Mouse (Mus musculus): ENCODE measurements around the gene Actl6b. TPM values are rescaled to one million over a fixed set of nuclear protein-coding genes. Genes with fewer than 3 reads are reported as not detected.

Actl6b gene
- polyA plus RNA-seq (2016; fragmentation: Nextera tagmentation; extraction: Ambion mirVana): 109 and 118 TPM in 2 replicates

DNA sequence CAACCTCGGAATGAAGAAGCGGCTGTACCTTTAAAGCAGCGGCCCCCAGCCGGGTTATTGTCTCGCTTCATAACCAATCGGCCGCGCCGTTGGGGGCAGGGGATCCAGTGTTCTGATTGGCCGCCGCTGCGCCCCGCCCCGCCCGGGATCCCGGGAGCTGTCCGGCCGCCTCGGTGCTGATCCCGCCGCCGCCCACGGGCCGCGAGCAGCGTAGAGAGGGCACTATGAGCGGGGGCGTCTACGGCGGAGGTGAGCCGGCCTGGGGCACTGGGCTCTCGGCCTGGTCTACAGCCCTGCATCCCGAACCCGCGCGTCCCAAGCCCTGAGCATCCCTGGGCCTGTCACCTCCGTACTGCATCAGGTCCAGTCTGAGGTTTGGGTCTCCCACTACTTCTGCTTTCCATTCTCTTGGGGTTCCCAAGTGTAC lies at the start of gene Actl6b:
Gene Actl6b (plus strand): TSS at position 107 of the 427 bp plus-strand sequence.
- H3K27ac ChIP-seq: peak within 1 kb of the TSS; percentile 32; the same call in 1 of the 2 replicates
- H3K4me2 ChIP-seq (replicated peaks): peak within 1 kb of the TSS; percentile 60
- H3K4me1 ChIP-seq: peaks cover 6% of the 10 kb centered on the region; the same call in 1 of the 2 replicates
- H3K36me3 ChIP-seq: no peaks in the 10 kb centered on the region
- WGBS: 2% methylated on average over 37 of the region's 37 CpGs
- peak within 1 kb of the TSS; percentile 59 for H3K9ac ChIP-seq
- H3K4me3 ChIP-seq: peak within 1 kb of the TSS; percentile 52
- ATAC-seq (ENCODE audit: low FRiP score, low read depth): peak; percentile 93
- H3K27me3 ChIP-seq (replicated peaks): 0 out of 2 replicates have a peak, but pooled peaks cover 4% of the 10 kb centered on the region
- H3K9me3 ChIP-seq: no peaks in the 10 kb centered on the region

DNA sequence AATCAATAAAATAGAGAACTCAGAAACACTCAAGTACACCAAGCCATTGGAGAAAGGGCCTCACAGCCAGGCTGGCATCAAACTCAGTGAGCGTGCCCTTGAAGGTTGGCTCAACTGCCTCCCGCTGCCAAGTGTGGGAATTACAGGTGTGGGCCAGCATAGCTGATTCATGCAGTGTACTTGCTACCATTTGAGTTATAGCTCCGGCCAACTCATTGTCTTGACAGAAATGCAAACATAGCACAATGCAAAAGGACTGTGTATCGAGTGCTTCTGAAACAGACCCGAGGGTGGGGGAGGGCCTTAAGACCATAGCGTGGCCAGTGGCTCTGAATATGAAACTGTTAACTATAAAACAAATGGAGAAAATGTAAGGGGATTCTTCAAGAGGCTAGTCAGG lies 49.3 kb upstream of the Actl6b start:
- 91% methylated on average over 6 of the region's 6 CpGs for WGBS
- no peak overlapping the region for H3K27ac ChIP-seq
- no peaks in the 10 kb centered on the region for H3K36me3 ChIP-seq
- no peak overlapping the region for H3K9ac ChIP-seq
- H3K4me2 ChIP-seq (replicated peaks): no peak overlapping the region
- no peaks in the 10 kb centered on the region for H3K9me3 ChIP-seq
- peaks cover 11% of the 10 kb centered on the region for H3K4me1 ChIP-seq
- no peaks in the 10 kb centered on the region for H3K27me3 ChIP-seq (replicated peaks)
- no peak overlapping the region for H3K4me3 ChIP-seq
- ATAC-seq (ENCODE audit: low FRiP score, low read depth): no peak

DNA sequence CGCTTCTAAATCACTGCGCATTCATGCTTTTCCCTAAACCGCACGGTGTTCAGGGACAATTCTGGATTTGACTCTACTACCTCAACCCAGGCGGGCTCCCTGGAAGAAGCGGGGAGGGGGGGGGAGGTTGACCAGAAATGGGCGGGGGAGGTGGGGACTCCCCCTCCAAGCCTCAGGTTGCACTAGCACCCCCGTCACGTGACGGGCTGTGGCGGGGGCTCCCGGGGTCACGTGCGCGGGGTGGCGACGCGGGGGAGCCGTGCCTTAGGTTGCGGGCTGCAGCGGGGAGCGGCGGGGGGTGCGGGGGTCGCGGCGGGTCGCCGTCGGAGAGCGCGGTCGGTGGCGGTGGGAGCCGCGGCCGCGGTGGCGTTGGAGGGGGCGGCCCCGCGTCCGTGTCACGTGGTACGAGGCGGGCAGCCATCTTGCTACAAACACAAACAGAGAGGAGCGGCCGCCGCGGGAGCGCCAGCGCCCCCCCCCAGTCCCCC lies 43.3 kb upstream of the Actl6b start:
- Histone ChIP-seq H3K9ac (peak overlapping the region; percentile 100), H3K4me3 (peak overlapping the region; percentile 99), H3K27ac (peak overlapping the region; percentile 72), H3K4me1 (peaks cover 40% of the 10 kb centered on the region), H3K4me2 (replicated peaks) (peak overlapping the region; percentile 94), H3K36me3 (no peaks in the 10 kb centered on the region), H3K9me3 (no peaks in the 10 kb centered on the region), H3K27me3 (replicated peaks) (no peaks in the 10 kb centered on the region)
- peak; percentile 70; the same call in 1 of the 2 replicates for ATAC-seq (ENCODE audit: low FRiP score, low read depth)
- whole genome bisulfite sequencing: 2% methylated on average over 34 of the region's 52 CpGs

DNA sequence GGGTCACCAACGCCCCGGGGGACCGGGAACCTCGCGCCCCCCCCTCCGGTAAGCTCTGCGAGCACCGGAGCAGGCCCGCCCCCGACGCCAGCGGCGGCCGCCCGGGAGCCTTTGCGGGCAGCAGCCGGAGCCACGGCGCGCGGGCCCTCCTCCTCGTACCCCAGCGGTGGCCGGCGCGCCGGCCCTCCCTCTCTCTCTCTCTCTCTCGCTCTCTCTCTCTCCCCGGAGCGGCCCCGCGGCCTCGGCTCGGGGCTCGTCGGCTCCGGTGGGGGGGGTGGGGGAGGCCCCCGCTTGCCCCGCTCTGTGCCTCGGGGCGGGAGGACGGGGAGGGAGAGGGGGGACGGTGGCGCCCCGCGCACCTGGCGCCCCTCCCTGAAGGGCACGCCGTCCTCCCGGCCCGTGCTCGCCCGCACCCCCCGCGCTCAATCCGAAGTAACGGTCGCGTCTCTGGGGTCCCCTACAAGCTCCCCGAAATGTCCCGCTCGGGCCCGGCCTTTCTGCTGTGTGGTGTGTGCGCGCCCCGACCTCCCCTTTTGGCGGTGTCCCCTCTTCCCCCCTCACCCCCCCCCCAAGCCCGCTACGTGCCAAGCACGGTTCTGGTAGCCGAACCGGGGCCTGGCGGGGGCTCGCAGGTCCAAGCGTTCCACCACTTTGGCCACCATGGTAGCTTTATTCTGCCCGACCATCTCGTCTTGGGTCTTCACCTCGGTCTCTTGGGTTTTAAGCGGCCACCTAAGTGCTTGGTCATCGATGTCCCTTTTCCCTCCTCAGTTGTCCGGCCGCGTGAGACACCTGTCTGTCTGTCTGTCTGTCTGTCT lies 42.5 kb upstream of the Actl6b start:
- peaks cover 40% of the 10 kb centered on the region for H3K4me1 ChIP-seq
- no peaks in the 10 kb centered on the region for H3K9me3 ChIP-seq
- ATAC-seq (ENCODE audit: low FRiP score, low read depth): peak; percentile 58
- H3K4me2 ChIP-seq (replicated peaks): peak overlapping the region; percentile 94
- no peaks in the 10 kb centered on the region for H3K36me3 ChIP-seq
- no peaks in the 10 kb centered on the region for H3K27me3 ChIP-seq (replicated peaks)
- peak overlapping the region; percentile 72 for H3K27ac ChIP-seq
- peak overlapping the region; percentile 99 for H3K4me3 ChIP-seq
- WGBS: under 1% methylated on average over 51 of the region's 83 CpGs
- peak overlapping the region; percentile 100 for H3K9ac ChIP-seq

DNA sequence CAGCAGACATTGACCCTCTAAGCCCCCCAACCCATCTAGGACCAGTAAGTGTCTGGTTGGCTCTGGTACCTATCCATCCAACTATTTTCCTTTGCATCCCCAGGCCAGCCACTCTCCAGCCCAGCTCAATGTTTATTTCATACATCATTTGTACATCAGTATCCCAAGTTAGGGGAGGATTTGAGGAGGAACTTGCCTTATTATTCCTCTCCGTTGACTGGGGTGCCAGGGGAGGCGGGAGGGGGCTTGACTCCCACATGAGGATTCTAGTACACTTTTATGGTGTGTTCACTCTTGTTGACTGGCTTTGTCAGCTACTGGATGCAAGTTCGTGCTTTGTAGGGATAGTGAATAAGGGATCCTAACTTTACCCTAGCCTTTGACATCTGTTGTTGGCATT lies 41.6 kb upstream of the Actl6b start:
- ATAC-seq (ENCODE audit: low FRiP score, low read depth): no peak
- WGBS: 63% methylated on average over 3 of the region's 3 CpGs
- H3K9me3 ChIP-seq: no peaks in the 10 kb centered on the region
- H3K36me3 ChIP-seq: no peaks in the 10 kb centered on the region
- peak overlapping the region; percentile 99 for H3K4me3 ChIP-seq
- peak overlapping the region; percentile 100 for H3K9ac ChIP-seq
- H3K4me2 ChIP-seq (replicated peaks): peak overlapping the region; percentile 94
- H3K27ac ChIP-seq: no peak overlapping the region
- H3K4me1 ChIP-seq: peaks cover 43% of the 10 kb centered on the region
- H3K27me3 ChIP-seq (replicated peaks): no peaks in the 10 kb centered on the region

DNA sequence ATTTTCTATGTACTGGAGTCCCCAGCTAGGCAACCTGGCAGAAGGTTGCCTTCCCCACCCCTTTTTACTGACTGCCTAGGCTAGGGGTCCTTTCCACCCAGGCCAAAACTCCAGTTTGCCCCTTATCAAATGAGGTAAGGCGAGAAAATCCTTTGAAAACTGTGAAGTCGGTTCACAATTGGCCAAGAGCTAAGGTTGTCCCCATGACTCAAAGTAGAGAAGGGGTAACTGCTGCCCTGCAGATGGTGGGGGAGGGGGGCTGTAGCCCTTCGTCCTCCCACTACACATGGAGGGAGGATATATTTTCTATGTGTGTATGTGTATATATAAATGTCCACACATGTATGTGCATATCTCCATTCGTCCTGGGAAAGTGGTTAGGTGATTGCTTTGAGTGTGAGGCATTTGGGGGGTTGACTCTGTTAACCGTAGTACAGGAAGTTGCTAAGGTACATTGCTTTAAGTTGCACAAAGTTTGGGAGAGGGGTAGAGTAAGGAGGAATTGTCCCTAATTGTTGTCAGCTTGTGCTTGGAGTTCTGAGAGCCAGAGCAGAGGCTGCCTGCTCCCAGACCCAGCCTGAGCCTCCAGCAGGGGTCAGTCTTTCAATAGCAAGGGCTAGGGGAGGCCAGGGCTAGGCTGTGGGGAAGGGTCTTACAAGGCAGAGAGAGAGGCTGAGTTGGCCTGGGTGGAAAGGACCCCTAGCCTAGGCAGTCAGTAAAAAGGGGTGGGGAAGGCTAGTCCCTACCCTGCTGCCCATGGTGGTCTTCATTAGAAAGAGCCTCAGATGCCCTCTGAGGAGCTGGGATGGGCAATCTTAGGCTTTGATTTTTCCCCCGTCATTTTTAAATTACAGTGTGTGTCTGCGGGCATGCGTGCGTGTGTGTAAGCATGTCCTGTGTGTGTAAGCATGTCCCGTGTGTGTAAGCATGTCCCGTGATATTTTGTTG lies 40.2 kb upstream of the Actl6b start:
- H3K27me3 ChIP-seq (replicated peaks): no peaks in the 10 kb centered on the region
- H3K4me1 ChIP-seq: peaks cover 43% of the 10 kb centered on the region
- no peaks in the 10 kb centered on the region for H3K9me3 ChIP-seq
- H3K4me2 ChIP-seq (replicated peaks): peak overlapping the region; percentile 94; the same call in 1 of the 2 replicates
- WGBS: 86% methylated on average over 11 of the region's 11 CpGs
- H3K27ac ChIP-seq: no peak overlapping the region
- no peak overlapping the region for H3K4me3 ChIP-seq
- no peak overlapping the region for H3K9ac ChIP-seq
- H3K36me3 ChIP-seq: no peaks in the 10 kb centered on the region; the same call in 1 of the 2 replicates
- ATAC-seq (ENCODE audit: low FRiP score, low read depth): no peak

DNA sequence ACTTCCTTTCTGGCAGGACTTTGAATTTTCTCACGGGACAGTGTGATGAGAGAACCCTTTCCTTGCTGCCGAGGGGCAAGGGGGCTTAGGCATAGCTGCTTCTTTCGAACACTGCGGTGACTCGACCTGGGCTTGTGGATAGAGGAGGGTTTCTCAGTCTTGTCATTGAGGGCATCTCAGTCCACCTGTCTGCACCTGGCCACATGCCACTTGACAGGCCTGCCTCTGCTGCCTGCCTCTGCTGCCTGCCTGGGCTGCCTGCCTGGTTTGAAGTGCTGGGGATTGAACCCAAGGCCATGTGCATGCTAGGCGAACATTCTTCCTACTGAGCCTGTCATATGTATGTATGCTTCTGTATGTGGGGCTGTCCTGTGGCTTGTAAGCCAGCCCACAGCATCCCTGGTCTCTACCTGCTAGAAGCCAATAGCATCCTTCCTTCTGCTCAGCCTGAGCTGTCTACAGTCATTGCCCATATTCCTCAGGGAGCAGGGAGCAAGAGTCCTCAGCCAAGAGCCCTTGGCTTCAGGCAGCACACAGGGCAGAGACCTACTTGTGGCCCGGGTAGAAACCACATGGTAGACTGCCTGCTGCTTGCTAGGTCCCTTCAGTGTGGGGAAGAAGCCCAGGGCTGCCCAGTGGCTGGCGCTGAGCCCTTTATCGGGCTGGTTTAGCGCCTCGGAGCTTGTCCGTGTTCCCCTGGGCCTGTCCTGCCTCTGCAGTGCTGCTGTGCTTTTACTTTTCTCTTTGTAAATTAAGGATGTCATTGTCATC lies 39.2 kb upstream of the Actl6b start:
- WGBS: 88% methylated on average over 12 of the region's 12 CpGs
- H3K36me3 ChIP-seq: peaks cover 10% of the 10 kb centered on the region
- H3K9ac ChIP-seq: no peak overlapping the region
- H3K9me3 ChIP-seq: no peaks in the 10 kb centered on the region
- no peak overlapping the region for H3K27ac ChIP-seq
- no peak overlapping the region for H3K4me3 ChIP-seq
- no peaks in the 10 kb centered on the region for H3K27me3 ChIP-seq (replicated peaks)
- H3K4me1 ChIP-seq: peaks cover 43% of the 10 kb centered on the region
- ATAC-seq (ENCODE audit: low FRiP score, low read depth): no peak
- H3K4me2 ChIP-seq (replicated peaks): 0 out of 2 replicates have a peak overlapping the region, but pooled peaks have one; percentile 20

DNA sequence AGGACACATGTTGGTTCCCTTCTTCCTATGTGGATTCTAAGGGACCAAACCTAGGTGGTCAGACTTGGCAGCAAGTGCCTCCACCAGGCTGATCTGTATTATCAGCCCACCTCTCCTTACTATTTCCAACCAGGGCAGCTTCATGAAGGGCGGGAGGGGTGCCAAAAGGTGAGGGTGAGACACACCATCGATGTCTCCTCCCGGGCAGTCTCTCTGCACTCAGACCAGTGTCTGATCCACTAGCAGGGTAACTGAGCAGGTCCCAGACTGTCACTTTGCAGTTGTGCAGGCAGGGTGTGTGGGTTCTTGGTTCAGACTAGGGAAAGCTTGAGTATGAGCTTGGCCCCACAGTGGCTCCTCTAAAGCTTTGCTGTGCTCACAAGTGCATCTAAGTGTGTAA lies 38.5 kb upstream of the Actl6b start:
- no peak for ATAC-seq (ENCODE audit: low FRiP score, low read depth)
- Histone ChIP-seq H3K4me1 (peaks cover 41% of the 10 kb centered on the region), H3K27me3 (replicated peaks) (no peaks in the 10 kb centered on the region), H3K27ac (no peak overlapping the region), H3K4me3 (no peak overlapping the region), H3K9ac (no peak overlapping the region), H3K36me3 (peaks cover 17% of the 10 kb centered on the region), H3K4me2 (replicated peaks) (no peak overlapping the region), H3K9me3 (no peaks in the 10 kb centered on the region)
- WGBS: 91% methylated on average over 3 of the region's 3 CpGs

DNA sequence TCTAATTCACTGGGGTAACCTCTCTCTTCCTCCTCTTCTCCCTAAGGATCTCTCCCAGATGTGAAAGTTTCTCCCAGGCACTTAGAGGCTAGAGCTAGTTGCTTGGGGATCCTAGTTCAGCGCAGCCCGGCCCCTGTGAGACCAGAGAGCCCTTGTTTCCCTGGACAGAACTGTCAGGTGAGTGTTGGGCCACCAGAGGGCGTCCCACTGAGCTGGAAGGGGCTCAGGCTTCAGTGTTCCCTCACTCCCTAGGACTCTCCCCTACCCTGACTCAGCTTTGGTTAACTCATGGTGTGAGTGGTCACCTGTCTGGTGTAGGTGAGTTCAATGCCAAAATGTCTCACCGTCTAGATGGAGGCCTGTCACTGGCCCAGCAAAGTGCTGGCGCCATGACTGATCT lies 34.9 kb upstream of the Actl6b start, which contains the start of gene Gigyf1:
Gene Gigyf1 (plus strand): TSS at position 113 of the 400 bp plus-strand sequence.
- Histone ChIP-seq H3K9ac (no peak within 1 kb of the TSS), H3K4me2 (replicated peaks) (no peak within 1 kb of the TSS), H3K9me3 (no peaks in the 10 kb centered on the region), H3K36me3 (peaks cover 53% of the 10 kb centered on the region), H3K4me1 (peaks cover 14% of the 10 kb centered on the region), H3K27me3 (replicated peaks) (no peaks in the 10 kb centered on the region), H3K4me3 (no peak within 1 kb of the TSS), H3K27ac (no peak within 1 kb of the TSS)
- 74% methylated on average over 5 of the region's 5 CpGs for WGBS
- ATAC-seq (ENCODE audit: low FRiP score, low read depth): no peak

DNA sequence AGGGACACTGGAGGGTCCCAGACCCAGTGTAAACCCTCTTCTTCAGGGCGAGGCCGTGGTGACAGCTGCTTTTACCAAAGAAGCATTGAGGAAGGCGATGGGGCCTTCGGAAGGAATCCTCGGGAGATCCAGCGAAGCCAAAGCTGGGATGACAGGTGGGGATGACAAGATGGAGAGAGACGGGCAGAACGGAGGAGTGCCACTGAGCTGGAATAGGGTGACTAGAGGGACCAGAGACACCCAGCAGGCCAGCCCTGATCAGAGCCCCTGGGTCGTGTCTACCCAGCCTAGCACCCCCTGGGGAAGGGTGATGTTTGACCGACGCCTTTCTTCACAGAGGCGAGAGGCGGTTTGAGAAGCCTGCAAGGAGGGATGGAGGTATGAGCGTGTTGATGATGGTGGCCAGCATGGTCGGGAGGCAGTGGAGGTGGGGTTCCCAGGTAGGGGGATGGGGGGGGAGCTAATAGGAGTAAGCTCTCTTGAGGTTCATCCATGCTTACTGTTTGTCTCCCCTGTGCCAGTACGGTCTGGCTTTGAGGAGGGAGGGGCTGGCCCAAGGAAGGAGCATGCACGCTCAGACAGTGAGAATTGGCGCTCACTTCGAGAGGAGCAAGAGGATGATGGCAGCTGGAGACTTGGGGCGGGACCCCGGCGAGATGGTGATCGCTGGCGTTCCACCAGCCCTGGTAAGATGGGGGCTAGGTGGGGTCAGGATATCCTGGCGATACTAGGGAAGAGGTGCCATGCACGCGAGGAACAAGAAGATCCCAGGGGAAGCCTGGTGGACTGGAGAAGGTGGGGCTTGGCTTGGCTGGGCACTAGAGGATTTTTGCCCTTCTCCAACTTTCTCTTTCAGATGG lies 33.4 kb upstream of the Actl6b start:
- no peak overlapping the region for H3K4me3 ChIP-seq
- H3K4me1 ChIP-seq: 0 out of 2 replicates have a peak, but pooled peaks cover 3% of the 10 kb centered on the region
- no peak for ATAC-seq (ENCODE audit: low FRiP score, low read depth)
- H3K36me3 ChIP-seq: peaks cover 68% of the 10 kb centered on the region
- H3K9ac ChIP-seq: no peak overlapping the region
- no peak overlapping the region for H3K4me2 ChIP-seq (replicated peaks)
- no peaks in the 10 kb centered on the region for H3K27me3 ChIP-seq (replicated peaks)
- WGBS: 90% methylated on average over 27 of the region's 27 CpGs
- no peak overlapping the region for H3K27ac ChIP-seq
- H3K9me3 ChIP-seq: no peaks in the 10 kb centered on the region
